ENCODE assay signal across 25 mouse cellular contexts in the genomic region with DNA sequence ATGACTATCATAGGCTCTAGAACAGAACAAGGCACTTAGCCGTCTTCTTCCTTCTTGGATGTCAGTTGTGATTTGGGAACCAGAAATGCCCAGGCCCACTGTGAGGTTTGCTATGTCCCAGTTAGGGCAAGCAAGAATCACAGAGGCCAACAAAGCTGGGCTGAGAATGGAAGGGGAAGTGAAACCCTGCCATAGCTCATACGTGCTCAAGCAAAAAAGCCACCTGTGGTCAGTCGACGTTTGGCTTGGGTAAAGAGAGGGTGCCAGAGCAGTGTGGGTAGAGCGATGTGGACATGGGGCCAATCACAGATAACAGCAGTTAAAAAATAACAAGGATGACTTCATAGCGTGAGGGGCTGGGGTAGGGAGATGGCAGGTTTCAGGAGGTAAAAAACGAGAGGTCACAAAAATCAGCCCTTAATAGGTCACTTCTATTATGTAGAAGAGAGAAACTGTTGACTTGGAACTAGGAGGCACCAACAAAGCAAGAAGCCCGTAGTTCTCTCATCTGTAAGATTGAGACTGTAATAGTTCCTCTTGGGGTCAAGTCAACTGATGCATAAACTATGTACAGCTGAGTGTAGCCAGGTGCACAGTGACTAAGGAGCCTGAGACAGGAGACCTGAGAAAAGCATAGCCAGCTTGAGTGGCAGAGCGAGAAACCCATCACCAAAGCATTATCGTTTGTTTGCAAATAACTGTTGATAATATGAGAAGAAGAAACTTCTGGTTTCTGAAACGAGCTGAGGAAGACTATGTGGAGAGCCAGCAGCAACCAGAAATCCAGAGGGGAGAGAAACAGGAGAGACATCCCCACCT. TPM values are rescaled to one million over a fixed set of nuclear protein-coding genes. Genes with fewer than 3 reads are reported as not detected.
A peak's percentile ranks its signal among the peaks of the same experiment; 100 is the strongest.
DNase-seq lines count a peak whose midpoint lies in the region; ATAC-seq and TF ChIP-seq lines count a peak whose summit lies in the region.
"Had no signal": no experiment of that assay in that cellular context is flagged by ENCODE, and none has a peak within 500 bp of the region (broad histone marks: within the 10 kb centered on the region; RNA-seq: fewer than 3 reads in every experiment).

No protein-coding gene starts in this region.

- H3K9me3 ChIP-seq in forebrain, embryonic 14.5 days (replicated peaks; ENCODE audit: control insufficient read depth, low read length): no peaks in the 10 kb centered on the region
- H3K9me3 ChIP-seq in forebrain, embryonic 15.5 days: no peaks in the 10 kb centered on the region
- H3K9me3 ChIP-seq: embryonic facial prominence, embryonic 13.5 days; heart, embryonic 12.5 days; lung, embryonic 15.5 days; neural tube, embryonic 15.5 days had no signal

- no peak overlapping the region for H3K4me3 ChIP-seq in heart, adult 2 months
- no peak overlapping the region for H3K4me3 ChIP-seq in forebrain, embryonic 14.5 days (ENCODE audit: low read depth, low read length)
- H3K4me3 ChIP-seq in forebrain, embryonic 15.5 days: no peak overlapping the region
- H3K4me3 ChIP-seq: embryonic facial prominence, embryonic 13.5 days; heart, embryonic 12.5 days; lung, embryonic 15.5 days; midbrain, embryonic 10.5 days; myocyte; neural tube, embryonic 15.5 days had no signal

- WGBS in heart, adult 2 months: 84% methylated on average over 11 of the region's 11 CpGs
- 92% methylated on average over 11 of the region's 11 CpGs for WGBS in forebrain, embryonic 14.5 days
- 92% methylated on average over 11 of the region's 11 CpGs for WGBS in forebrain, embryonic 15.5 days

- no peak for TF ChIP-seq EP300 in heart, adult 2 months (IDR thresholded peaks at IDR 0.05; ENCODE audit: insufficient read depth, low read depth, low read length)

- H3K4me1 ChIP-seq in heart, adult 2 months (ENCODE audit: control insufficient read depth, insufficient read depth, low read length): no peaks in the 10 kb centered on the region
- no peaks in the 10 kb centered on the region for H3K4me1 ChIP-seq in forebrain, embryonic 14.5 days (ENCODE audit: control insufficient read depth, insufficient read depth, low read length)
- H3K4me1 ChIP-seq in forebrain, embryonic 15.5 days: no peaks in the 10 kb centered on the region
- H3K4me1 ChIP-seq: embryonic facial prominence, embryonic 13.5 days; heart, embryonic 12.5 days; midbrain, embryonic 10.5 days; neural tube, embryonic 15.5 days had no signal

- H3K36me3 ChIP-seq in heart, adult 2 months (ENCODE audit: control insufficient read depth, insufficient read depth, low read length): no peaks in the 10 kb centered on the region
- no peaks in the 10 kb centered on the region for H3K36me3 ChIP-seq in forebrain, embryonic 14.5 days (ENCODE audit: control insufficient read depth, insufficient read depth, low read length)
- H3K36me3 ChIP-seq in forebrain, embryonic 15.5 days: no peaks in the 10 kb centered on the region
- H3K36me3 ChIP-seq: embryonic facial prominence, embryonic 13.5 days; heart, embryonic 12.5 days; lung, embryonic 15.5 days; midbrain, embryonic 10.5 days; neural tube, embryonic 15.5 days had no signal

- H3K4me2 ChIP-seq in forebrain, embryonic 14.5 days (ENCODE audit: low read length): no peak overlapping the region
- no peak overlapping the region for H3K4me2 ChIP-seq in forebrain, embryonic 15.5 days (replicated peaks)
- H3K4me2 ChIP-seq: embryonic facial prominence, embryonic 13.5 days; heart, embryonic 12.5 days; lung, embryonic 15.5 days; neural tube, embryonic 15.5 days had no signal

- ATAC-seq in monocyte, adult 5-6 weeks (replicated peaks; ENCODE audit: insufficient number of reproducible peaks, low FRiP score, low TSS enrichment, poor library complexity, severe bottlenecking): peak; percentile 76
- no peak for ATAC-seq in forebrain, embryonic 14.5 days
- no peak for ATAC-seq in forebrain, embryonic 15.5 days (replicated peaks)
- ATAC-seq: hindbrain, postnatal 0 days had no signal

- DNase-seq in heart, adult 2 months: peak; percentile 14 to 32
- DNase-seq in heart, adult 8-10 months (ENCODE audit: low spot score): no peak
- peak; percentile 24 to 37 for DNase-seq in spleen, adult 18-20 months
- no peak for DNase-seq in spleen, adult 12 weeks (ENCODE audit: low spot score)
- DNase-seq in forebrain, embryonic 14.5 days (ENCODE audit: low spot score): no peak
- DNase-seq: adrenal gland, postnatal 10 days; cerebellum, adult 8-10 months; gastrocnemius, postnatal 14 days; heart, postnatal 4 days; kidney, adult 11 months; kidney, postnatal 25 days; left cerebral cortex, postnatal 4 days; retina, postnatal 1 day; right cerebral cortex, postnatal 4 days; thymus, postnatal 36 days had no signal

- no peak for TF ChIP-seq CTCF in heart, adult 2 months (IDR thresholded peaks at IDR 0.05)

- no peaks in the 10 kb centered on the region for H3K79me2 ChIP-seq in heart, adult 2 months (replicated peaks; ENCODE audit: control insufficient read depth, insufficient read depth, low read length)

- no peak overlapping the region for H3K27ac ChIP-seq in heart, adult 2 months
- H3K27ac ChIP-seq in forebrain, embryonic 14.5 days (ENCODE audit: low read depth, low read length): no peak overlapping the region
- no peak overlapping the region for H3K27ac ChIP-seq in forebrain, embryonic 15.5 days (replicated peaks)
- H3K27ac ChIP-seq: embryonic facial prominence, embryonic 13.5 days; hindbrain, postnatal 0 days; lung, embryonic 15.5 days; midbrain, embryonic 10.5 days; neural tube, embryonic 15.5 days; stomach, postnatal 0 days had no signal

- intact Hi-C loops in heart, adult 2 months (cut with DNase I): no loop called here

- H3K9ac ChIP-seq in heart, adult 2 months (ENCODE audit: low read depth, low read length): no peak overlapping the region
- no peak overlapping the region for H3K9ac ChIP-seq in forebrain, embryonic 14.5 days (ENCODE audit: low read length)
- H3K9ac ChIP-seq in forebrain, embryonic 15.5 days (replicated peaks): no peak overlapping the region
- H3K9ac ChIP-seq: embryonic facial prominence, embryonic 13.5 days; heart, embryonic 12.5 days; lung, embryonic 15.5 days; neural tube, embryonic 15.5 days had no signal

- no peak for TF ChIP-seq POLR2A in heart, adult 2 months (IDR thresholded peaks at IDR 0.05; ENCODE audit: insufficient read depth, low read depth, low read length)

- no peaks in the 10 kb centered on the region for H3K27me3 ChIP-seq in heart, adult 2 months (ENCODE audit: control insufficient read depth, insufficient read depth, low read length)
- no peaks in the 10 kb centered on the region for H3K27me3 ChIP-seq in forebrain, embryonic 14.5 days (replicated peaks; ENCODE audit: control insufficient read depth, insufficient read depth, low read length)
- H3K27me3 ChIP-seq in forebrain, embryonic 15.5 days: no peaks in the 10 kb centered on the region
- H3K27me3 ChIP-seq: embryonic facial prominence, embryonic 13.5 days; heart, embryonic 12.5 days; lung, embryonic 15.5 days; neural tube, embryonic 15.5 days had no signal

RNA-seq across cellular contexts. Expression of gene Top1, which starts 18.3 kb away (rescaled TPM):
- 10 to 100 TPM; 44.1 to 46.8 TPM for total RNA-seq in heart, adult 2 months (2021)
- polyA plus RNA-seq in heart, adult 2 months (2012; rRNA removed): 5.6 and 6.9 TPM in 2 replicates
- total RNA-seq in heart, adult 8-10 months (2022): 10 to 100 TPM; 39.8 to 46.9 (median 43.0) TPM
- 127 to 181 TPM (median 138 TPM) in 3 replicates for total RNA-seq in monocyte, adult 5-6 weeks (2017)
- 84.0 and 85.1 TPM in 2 replicates for polyA plus RNA-seq in forebrain, embryonic 14.5 days (2014; fragmentation: Nextera tagmentation; extraction: Ambion mirVana)
- 106 and 113 TPM in 2 replicates for polyA plus RNA-seq in forebrain, embryonic 15.5 days (2015; fragmentation: Nextera tagmentation; extraction: Ambion mirVana)

Comparison
In these comparisons a context has a peak if more than half of its experiments do, and no peak if none do; other contexts are left out.
1. DNase-seq: peak in heart, adult 2 months (2 of 2) and spleen, adult 18-20 months (2 of 2); none in heart, adult 8-10 months (single experiment), spleen, adult 12 weeks (single experiment) and forebrain, embryonic 14.5 days (single experiment).